Mouse (Mus musculus) megakaryocyte, embryonic 14.5 days (primary cell): Measurements from ENCODE around the gene Relb.

Experiments
- FLI1 ChIP-seq: IDR thresholded peaks from 2 replicates; pipeline ENCODE4 v1.6.1; 2012; ENCODE audit warnings: low read length, inconsistent platforms, mixed read lengths
- GATA1 ChIP-seq: IDR thresholded peaks from 3 replicates; pipeline ENCODE4 v1.6.1; 2012; ENCODE audit warnings: mixed read lengths, low read length, inconsistent platforms, borderline replicate concordance

DNA sequence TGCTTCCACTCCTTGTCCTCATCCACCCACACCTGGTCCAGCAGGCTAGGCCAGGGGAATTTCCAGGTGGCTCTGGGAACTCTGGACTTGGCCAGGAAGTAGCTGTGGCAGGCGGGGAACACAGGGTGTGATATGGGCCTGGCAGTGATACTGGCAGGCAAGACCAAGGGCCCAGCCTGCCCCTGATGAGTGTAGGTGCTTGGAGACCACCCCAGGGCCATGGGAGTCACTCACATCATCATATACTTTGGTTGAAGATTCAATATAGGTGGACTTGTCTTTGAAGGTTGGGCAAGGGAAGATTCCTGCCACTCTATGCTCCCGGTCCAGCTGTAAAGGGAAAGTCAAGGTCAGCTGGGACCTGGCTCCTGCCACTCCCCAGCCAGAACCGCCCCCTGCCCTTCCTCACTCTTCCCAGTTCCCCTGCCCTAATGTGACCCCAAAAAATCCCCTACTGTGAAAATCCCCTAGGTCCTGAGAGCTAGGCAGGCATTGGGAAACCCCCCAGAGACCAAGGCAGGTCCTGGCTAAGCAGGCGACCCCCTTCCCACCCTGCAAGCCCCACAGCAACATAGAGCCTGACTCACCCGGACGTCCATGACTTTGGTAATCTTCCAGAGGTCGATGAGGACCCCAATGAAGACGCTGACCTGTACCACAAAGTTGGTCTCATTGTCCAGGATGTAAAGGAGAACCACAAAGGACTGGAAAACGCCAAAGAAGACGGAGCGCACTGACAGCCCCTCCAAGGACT is 6.0 kb upstream of the Relb start:
- TF ChIP-seq FLI1 (no peak), GATA1 (no peak)
